Mouse (Mus musculus) liver, embryonic 14.5 days (tissue): Measurements from ENCODE around the gene Gpr37l1. TPM values are rescaled to one million over a fixed set of nuclear protein-coding genes. Genes with fewer than 3 reads are reported as not detected.
A peak's percentile ranks its signal among the peaks of the same experiment; 100 is the strongest.
"Not testable (repeated sequence)": the region's sequence is repeated elsewhere in the genome, so short reads cannot be mapped to it uniquely, and the experiment has no call there.

ENCODE experiments used
- ATAC-seq: fragments of 200-750 bp; cut with Nextera tagmentation; 2 replicates; pipeline ENCODE4 v1.8.0; 2017; ENCODE audit warnings: moderate number of reproducible peaks, mild to moderate bottlenecking, moderate library complexity; ENCODE audit not compliant: insufficient read depth
- DNase-seq, 3 experiments: peaks; one replicate each; pipeline ENCODE4 v3.0.0-alpha.2; 2012 to 2013; ENCODE audit warnings: low read depth in 3 of 3, low spot score in 3 of 3
- H3K27ac ChIP-seq: fragments of 300-500 bp; sonication (generic); 2 replicates; pipeline ENCODE4 v1.5.1; 2014; ENCODE audit warnings: moderate library complexity, mild to moderate bottlenecking, control low read depth, inconsistent platforms
- H3K27me3 ChIP-seq: fragments of 300-500 bp; sonication (generic); 2 replicates; pipeline ENCODE4 v1.6.1; 2014; ENCODE audit warnings: mild to moderate bottlenecking, low read length, moderate library complexity; ENCODE audit not compliant: control insufficient read depth, insufficient read depth
- H3K36me3 ChIP-seq: fragments of 300-500 bp; sonication (generic); replicated peaks from 2 replicates; pipeline ENCODE4 v1.6.1; 2014; ENCODE audit warnings: low read depth; ENCODE audit not compliant: control insufficient read depth, insufficient read depth
- H3K4me1 ChIP-seq, 2 experiments: fragments of 200-500 bp in 1 of 2; fragments of 300-500 bp in 1 of 2; sonication (generic) in 1 of 2; replicated peaks; 2 replicates each; pipeline ENCODE4 v1.6.1; 2012 to 2014; ENCODE audit warnings: antibody characterized with exemption in 1 of 2, inconsistent platforms in 1 of 2, low read length in 1 of 2; ENCODE audit not compliant: control insufficient read depth in 2 of 2, insufficient read depth in 2 of 2
- H3K4me2 ChIP-seq: fragments of 300-500 bp; sonication (generic); 2 replicates; pipeline ENCODE4 v1.6.1; 2014; ENCODE audit warnings: low read depth, mild to moderate bottlenecking, control low read depth, moderate library complexity
- H3K4me3 ChIP-seq, 2 experiments: fragments of 200-500 bp in 1 of 2; fragments of 300-500 bp in 1 of 2; sonication (generic) in 1 of 2; 2 replicates each; pipeline ENCODE4 v1.5.1; 2012 to 2014; ENCODE audit warnings: low read depth in 2 of 2, low read length in 2 of 2, mild to moderate bottlenecking in 2 of 2, control low read depth in 1 of 2, inconsistent platforms in 1 of 2, moderate library complexity in 1 of 2; ENCODE audit not compliant: insufficient read depth in 1 of 2
- H3K9ac ChIP-seq: fragments of 300-500 bp; sonication (generic); replicated peaks from 2 replicates; pipeline ENCODE4 v1.6.1; 2014; ENCODE audit warnings: mild to moderate bottlenecking, control low read depth, moderate library complexity
- H3K9me3 ChIP-seq: fragments of 300-500 bp; sonication (generic); 2 replicates; pipeline ENCODE4 v1.6.1; 2016; ENCODE audit warnings: low read length, mixed read lengths; ENCODE audit not compliant: control insufficient read depth
- CTCF ChIP-seq: IDR thresholded peaks from 2 replicates; pipeline ENCODE4 v1.5.1; 2016; ENCODE audit warnings: antibody characterized with exemption, low read depth, control low read depth
- EP300 ChIP-seq: IDR thresholded peaks from 2 replicates; pipeline ENCODE4 v1.6.1; 2016; ENCODE audit warnings: antibody characterized with exemption, low read depth
- WGBS: fragments of 180-500 bp; shearing (Covaris S2); extraction: QIAGEN DNeasy Blood & Tissue Kit; methylation state at CpG from one replicate; pipeline ENCODE4 v1.1.7; 2014; ENCODE audit not compliant: insufficient replicate concordance; 5-methylcytosine and 5-hydroxymethylcytosine counted together
- polyA plus RNA-seq, 2 experiments: library from polyadenylated mRNA; depleted of rRNA in 1 of 2; stranded (reverse) in 1 of 2; unstranded in 1 of 2; fragments of >200 nt; fragmentation: Nextera tagmentation in 1 of 2; extraction: Ambion mirVana in 1 of 2; gene quantifications; 2 replicates each; pipeline versions ENCODE4 v1.2.1 to v1.2.3; 2012 to 2014

The Gpr37l1 gene
- polyA plus RNA-seq, 2 experiments = 0.01 TPM; not detected in 1

DNA sequence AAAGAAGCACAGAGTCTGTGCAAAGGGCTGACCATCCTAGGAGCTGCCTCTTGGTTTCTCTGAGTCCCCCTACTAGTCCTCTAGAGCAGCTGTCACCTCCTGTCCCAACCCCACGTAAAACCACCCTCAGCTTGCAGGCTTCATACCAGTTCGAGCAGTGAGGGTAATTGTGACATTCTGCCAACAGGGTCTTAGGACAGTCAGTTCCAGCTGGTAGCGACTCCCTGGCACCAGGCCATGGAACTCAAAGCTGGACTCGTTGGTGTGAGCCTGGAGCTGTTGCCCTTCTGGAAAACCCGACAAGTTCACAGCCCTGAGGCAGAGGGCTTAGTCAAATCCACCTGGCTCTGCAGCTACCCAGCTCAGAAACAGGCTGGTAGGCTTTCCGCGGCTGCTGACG lies 41.5 kb downstream of the Gpr37l1 start:
- Histone ChIP-seq H3K4me1 (peaks cover 3 to 4% of the 10 kb centered on the region in 2 experiments; a peak in 3 of 4 replicates), H3K4me2 (no peak overlapping the region), H3K27ac (no peak overlapping the region), H3K9me3 (no peaks in the 10 kb centered on the region), H3K4me3 (no peak overlapping the region), H3K27me3 (no peaks in the 10 kb centered on the region; the same call in 1 of the 2 replicates), H3K9ac (no peak overlapping the region), H3K36me3 (no peaks in the 10 kb centered on the region)
- no peak for ATAC-seq
- WGBS = 66% methylated on average over 8 of the region's 8 CpGs
- TF ChIP-seq EP300 (no peak), CTCF (no peak)
- DNase-seq = no peak

DNA sequence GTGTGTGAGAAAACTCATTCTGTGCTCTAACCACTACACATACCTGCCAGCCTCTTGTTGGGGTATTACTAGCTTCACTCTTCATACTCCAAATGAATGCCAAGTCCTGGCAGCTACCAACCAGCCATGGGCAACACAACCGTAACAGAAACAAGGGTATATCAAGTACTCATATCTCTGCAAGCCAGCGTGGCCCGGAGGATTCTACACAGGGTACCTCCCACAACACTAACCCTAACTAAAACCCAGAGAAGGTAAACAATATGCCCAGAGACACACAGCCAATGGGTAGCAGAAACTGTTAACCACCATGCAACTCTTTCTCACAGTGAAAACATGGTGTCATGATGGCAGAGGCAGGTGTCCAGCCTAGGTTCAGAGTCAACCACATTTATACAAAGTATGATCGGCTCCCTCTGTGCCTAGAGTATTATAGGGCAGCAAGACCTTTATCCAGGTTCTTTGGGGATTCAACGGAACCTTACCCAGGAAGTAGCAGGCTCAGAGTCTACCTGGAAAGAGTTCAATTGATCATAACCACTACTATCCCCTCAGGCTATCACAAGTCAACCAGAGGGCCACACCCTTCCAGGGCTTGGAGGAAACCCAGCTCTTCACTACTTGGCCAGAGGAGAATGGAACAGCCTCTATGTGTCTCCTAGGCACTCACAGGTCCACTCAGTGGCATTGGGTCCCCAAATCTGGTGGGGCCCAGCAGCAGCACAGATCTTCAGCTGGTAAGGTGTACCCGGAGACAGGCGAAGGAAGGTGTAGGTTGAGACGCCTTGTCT lies 42.7 kb downstream of the Gpr37l1 start:
- no peak overlapping the region for H3K9ac ChIP-seq
- no peak overlapping the region for H3K27ac ChIP-seq
- H3K4me3 ChIP-seq = no peak overlapping the region
- ATAC-seq (no peak), DNase-seq (no peak)
- H3K27me3 ChIP-seq = no peaks in the 10 kb centered on the region; the same call in 1 of the 2 replicates
- H3K9me3 ChIP-seq = no peaks in the 10 kb centered on the region
- WGBS = 71% methylated on average over 8 of the region's 8 CpGs
- no peak for TF ChIP-seq EP300
- no peak for TF ChIP-seq CTCF
- no peaks in the 10 kb centered on the region for H3K36me3 ChIP-seq
- no peaks in the 10 kb centered on the region for H3K4me1 ChIP-seq
- H3K4me2 ChIP-seq = no peak overlapping the region

DNA sequence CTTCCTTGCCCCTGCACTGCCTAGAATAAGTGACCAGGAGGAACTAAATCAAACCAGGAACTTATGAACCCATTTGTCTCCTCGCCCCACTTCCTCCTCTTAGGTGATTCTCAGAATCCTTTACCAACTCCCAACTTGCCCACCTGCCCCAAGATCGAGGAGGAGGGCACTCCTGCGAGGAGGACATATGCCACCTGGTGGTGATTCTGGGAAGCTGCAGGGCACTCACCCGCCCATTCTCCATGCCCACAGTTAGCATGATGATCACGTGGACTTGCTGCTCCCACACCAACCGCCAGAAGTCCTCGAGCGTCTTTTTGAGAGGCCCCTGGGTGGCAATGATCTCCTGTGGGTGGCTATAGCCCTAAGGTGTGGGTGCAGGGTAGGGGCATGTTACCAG lies 54.8 kb downstream of the Gpr37l1 start:
- 4% methylated on average over 8 of the region's 8 CpGs for WGBS
- Histone ChIP-seq H3K9me3 (no peaks in the 10 kb centered on the region), H3K4me1 (no peaks in the 10 kb centered on the region), H3K9ac (no peak overlapping the region), H3K27me3 (no peaks in the 10 kb centered on the region), H3K36me3 (no peaks in the 10 kb centered on the region), H3K4me2 (no peak overlapping the region), H3K4me3 (no peak overlapping the region), H3K27ac (no peak overlapping the region)
- peak; percentile 35; the same call in 1 of the 2 replicates for ATAC-seq
- DNase-seq = no peak
- TF ChIP-seq EP300 = no peak
- TF ChIP-seq CTCF = peak; percentile 96

DNA sequence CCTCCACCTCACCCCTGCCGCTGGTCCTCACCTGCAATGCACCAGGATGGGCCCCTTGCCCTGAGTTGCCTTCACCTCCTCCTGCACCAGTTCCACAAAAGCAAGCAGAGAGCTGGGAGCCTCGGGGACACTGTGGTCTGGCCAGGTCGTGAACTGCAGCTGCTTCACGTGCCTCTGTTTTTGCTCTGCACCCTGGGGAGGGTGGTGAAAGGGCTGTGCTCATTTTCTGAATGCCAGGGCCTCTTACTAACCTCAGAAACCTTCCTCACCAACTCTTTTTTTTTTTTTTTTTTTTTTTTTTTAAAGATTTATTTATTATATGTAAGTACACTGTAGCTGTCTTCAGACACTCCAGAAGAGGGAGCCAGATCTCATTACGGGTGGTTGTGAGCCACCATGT lies 56.2 kb downstream of the Gpr37l1 start:
- H3K27ac ChIP-seq, H3K4me1 ChIP-seq, H3K4me3 ChIP-seq, ATAC-seq, H3K9ac ChIP-seq, H3K9me3 ChIP-seq, H3K36me3 ChIP-seq, H3K27me3 ChIP-seq, H3K4me2 ChIP-seq, DNase-seq: not testable (repeated sequence)
- WGBS = 48% methylated on average over 4 of the region's 5 CpGs

Other genes with a start within 250 kb of the Gpr37l1 start
- 1.3 and 1.6 TPM in 2 replicates for gene Ppp1r12b, start 211.7 kb downstream of the Gpr37l1 start, polyA plus RNA-seq (2012; rRNA removed)
- gene Ppp1r12b, start 211.7 kb downstream of the Gpr37l1 start, polyA plus RNA-seq (2014; fragmentation: Nextera tagmentation; extraction: Ambion mirVana) = 1.7 TPM in 2 replicates
- 16.3 and 22.2 TPM in 2 replicates for gene Ube2t, start 205.1 kb downstream of the Gpr37l1 start, polyA plus RNA-seq (2012; rRNA removed)
- gene Ube2t, start 205.1 kb downstream of the Gpr37l1 start, polyA plus RNA-seq (2014; fragmentation: Nextera tagmentation; extraction: Ambion mirVana) = 37.2 and 37.6 TPM in 2 replicates
- 0.02 TPM in 2 replicates for gene Lgr6, start 62.4 kb downstream of the Gpr37l1 start, polyA plus RNA-seq (2012; rRNA removed)
- gene Lgr6, start 62.4 kb downstream of the Gpr37l1 start, polyA plus RNA-seq (2014; fragmentation: Nextera tagmentation; extraction: Ambion mirVana) = 0.05 and 0.08 TPM in 2 replicates
- gene Ptpn7, start 35.0 kb downstream of the Gpr37l1 start, polyA plus RNA-seq (2012; rRNA removed) = 11.9 and 12.4 TPM in 2 replicates
- gene Ptpn7, start 35.0 kb downstream of the Gpr37l1 start, polyA plus RNA-seq (2014; fragmentation: Nextera tagmentation; extraction: Ambion mirVana) = 8.6 and 9.4 TPM in 2 replicates
- gene Arl8a, start 20.9 kb downstream of the Gpr37l1 start, polyA plus RNA-seq (2012; rRNA removed) = 8.1 and 9.2 TPM in 2 replicates
- 7.2 and 8.5 TPM in 2 replicates for gene Arl8a, start 20.9 kb downstream of the Gpr37l1 start, polyA plus RNA-seq (2014; fragmentation: Nextera tagmentation; extraction: Ambion mirVana)
- gene Elf3, start 90.9 kb upstream of the Gpr37l1 start, polyA plus RNA-seq (2012; rRNA removed) = 0.57 and 0.58 TPM in 2 replicates
- gene Elf3, start 90.9 kb upstream of the Gpr37l1 start, polyA plus RNA-seq (2014; fragmentation: Nextera tagmentation; extraction: Ambion mirVana) = 0.43 and 0.61 TPM in 2 replicates
- gene Rnpep, start 116.4 kb upstream of the Gpr37l1 start, polyA plus RNA-seq (2012; rRNA removed) = 7.3 and 8.4 TPM in 2 replicates
- 23.0 and 24.2 TPM in 2 replicates for gene Rnpep, start 116.4 kb upstream of the Gpr37l1 start, polyA plus RNA-seq (2014; fragmentation: Nextera tagmentation; extraction: Ambion mirVana)
- 15.4 and 26.0 TPM in 2 replicates for gene Timm17a, start 146.1 kb upstream of the Gpr37l1 start, polyA plus RNA-seq (2012; rRNA removed)
- 136 and 146 TPM in 2 replicates for gene Timm17a, start 146.1 kb upstream of the Gpr37l1 start, polyA plus RNA-seq (2014; fragmentation: Nextera tagmentation; extraction: Ambion mirVana)
- 0.05 and 0.08 TPM in 2 replicates for gene Lmod1, start 157.1 kb upstream of the Gpr37l1 start, polyA plus RNA-seq (2012; rRNA removed)
- gene Lmod1, start 157.1 kb upstream of the Gpr37l1 start, polyA plus RNA-seq (2014; fragmentation: Nextera tagmentation; extraction: Ambion mirVana) = 0.04 and 0.10 TPM in 2 replicates
- 0.64 and 0.84 TPM in 2 replicates for gene Shisa4, start 207.6 kb upstream of the Gpr37l1 start, polyA plus RNA-seq (2012; rRNA removed)
- 0.41 and 0.56 TPM in 2 replicates for gene Shisa4, start 207.6 kb upstream of the Gpr37l1 start, polyA plus RNA-seq (2014; fragmentation: Nextera tagmentation; extraction: Ambion mirVana)